Mouse (Mus musculus): ENCODE data around the gene Gpr68. TPM values are rescaled to one million over a fixed set of nuclear protein-coding genes. Genes with fewer than 3 reads are reported as not detected.
A peak's percentile ranks its signal among the peaks of the same experiment; 100 is the strongest.

Gene Gpr68
- polyA plus RNA-seq, 1 experiment from 2014 or later = 0.46 TPM

GRCm38 (mm10) chr12:100934796-100935195, 26.8 kb upstream of the Gpr68 start:
- ATAC-seq (ENCODE audit: insufficient number of reproducible peaks, insufficient read depth, low FRiP score, low read depth) = no peak
- no peak overlapping the region for H3K9ac ChIP-seq (replicated peaks; ENCODE audit: low read depth, low read length)
- no peaks in the 10 kb centered on the region; the same call in none of the 2 replicates for H3K36me3 ChIP-seq (ENCODE audit: control insufficient read depth, insufficient read depth, low read length)
- 0 out of 2 replicates have a peak, but pooled peaks cover 3% of the 10 kb centered on the region for H3K4me1 ChIP-seq (ENCODE audit: control insufficient read depth, insufficient read depth, low read length)
- H3K4me3 ChIP-seq (ENCODE audit: low read depth, low read length) = no peak overlapping the region
- H3K27me3 ChIP-seq (ENCODE audit: control insufficient read depth, insufficient read depth, low read length) = no peaks in the 10 kb centered on the region
- H3K4me2 ChIP-seq (replicated peaks; ENCODE audit: low read depth, low read length) = no peak overlapping the region
- WGBS = 90% methylated on average over 5 of the region's 5 CpGs
- no peak overlapping the region for H3K27ac ChIP-seq (ENCODE audit: low read length)
- H3K9me3 ChIP-seq (ENCODE audit: control insufficient read depth, low read depth, low read length) = no peaks in the 10 kb centered on the region

GRCm38 (mm10) chr12:100931653-100932052, 23.7 kb upstream of the Gpr68 start:
- no peak overlapping the region for H3K4me3 ChIP-seq (ENCODE audit: low read depth, low read length)
- ATAC-seq (ENCODE audit: insufficient number of reproducible peaks, insufficient read depth, low FRiP score, low read depth) = no peak
- WGBS = 95% methylated on average over 14 of the region's 14 CpGs
- H3K4me2 ChIP-seq (replicated peaks; ENCODE audit: low read depth, low read length) = no peak overlapping the region
- H3K4me1 ChIP-seq (ENCODE audit: control insufficient read depth, insufficient read depth, low read length) = no peaks in the 10 kb centered on the region
- no peak overlapping the region for H3K27ac ChIP-seq (ENCODE audit: low read length)
- no peaks in the 10 kb centered on the region; the same call in none of the 2 replicates for H3K36me3 ChIP-seq (ENCODE audit: control insufficient read depth, insufficient read depth, low read length)
- no peak overlapping the region for H3K9ac ChIP-seq (replicated peaks; ENCODE audit: low read depth, low read length)
- H3K9me3 ChIP-seq (ENCODE audit: control insufficient read depth, low read depth, low read length) = no peaks in the 10 kb centered on the region
- H3K27me3 ChIP-seq (ENCODE audit: control insufficient read depth, insufficient read depth, low read length) = no peaks in the 10 kb centered on the region

GRCm38 (mm10) chr12:100928286-100928685, 20.3 kb upstream of the Gpr68 start:
- ATAC-seq (ENCODE audit: insufficient number of reproducible peaks, insufficient read depth, low FRiP score, low read depth) = no peak
- WGBS = 89% methylated on average over 9 of the region's 9 CpGs

GRCm38 (mm10) chr12:100925644-100926619, 17.9 kb upstream of the Gpr68 start:
- no peaks in the 10 kb centered on the region for H3K27me3 ChIP-seq (ENCODE audit: control insufficient read depth, insufficient read depth, low read length)
- no peak overlapping the region for H3K27ac ChIP-seq (ENCODE audit: low read length)
- no peaks in the 10 kb centered on the region; the same call in none of the 2 replicates for H3K36me3 ChIP-seq (ENCODE audit: control insufficient read depth, insufficient read depth, low read length)
- no peak overlapping the region for H3K4me2 ChIP-seq (replicated peaks; ENCODE audit: low read depth, low read length)
- H3K9ac ChIP-seq (replicated peaks; ENCODE audit: low read depth, low read length) = no peak overlapping the region
- no peak overlapping the region for H3K4me3 ChIP-seq (ENCODE audit: low read depth, low read length)
- H3K4me1 ChIP-seq (ENCODE audit: control insufficient read depth, insufficient read depth, low read length) = no peaks in the 10 kb centered on the region
- no peaks in the 10 kb centered on the region for H3K9me3 ChIP-seq (ENCODE audit: control insufficient read depth, low read depth, low read length)
- ATAC-seq (ENCODE audit: insufficient number of reproducible peaks, insufficient read depth, low FRiP score, low read depth) = 0 out of 2 replicates have a peak, but pooled peaks have one; percentile 29
- WGBS = 72% methylated on average over 14 of the region's 14 CpGs

More at GRCm38 (mm10) chr12:100928286-100928685, 20.3 kb upstream of the Gpr68 start:
- Histone ChIP-seq H3K4me3 (ENCODE audit: low read depth, low read length) (no peak overlapping the region), H3K36me3 (ENCODE audit: control insufficient read depth, insufficient read depth, low read length) (no peaks in the 10 kb centered on the region; the same call in none of the 2 replicates), H3K4me2 (replicated peaks; ENCODE audit: low read depth, low read length) (no peak overlapping the region), H3K4me1 (ENCODE audit: control insufficient read depth, insufficient read depth, low read length) (no peaks in the 10 kb centered on the region), H3K27ac (ENCODE audit: low read length) (no peak overlapping the region), H3K27me3 (ENCODE audit: control insufficient read depth, insufficient read depth, low read length) (no peaks in the 10 kb centered on the region), H3K9me3 (ENCODE audit: control insufficient read depth, low read depth, low read length) (no peaks in the 10 kb centered on the region), H3K9ac (replicated peaks; ENCODE audit: low read depth, low read length) (no peak overlapping the region)

- no peak for ATAC-seq (ENCODE audit: insufficient number of reproducible peaks, insufficient read depth, low FRiP score, low read depth)
- H3K27me3 ChIP-seq (ENCODE audit: control insufficient read depth, insufficient read depth, low read length) = no peaks in the 10 kb centered on the region
- no peak overlapping the region for H3K9ac ChIP-seq (replicated peaks; ENCODE audit: low read depth, low read length)
- no peak overlapping the region for H3K4me2 ChIP-seq (replicated peaks; ENCODE audit: low read depth, low read length)
- H3K36me3 ChIP-seq (ENCODE audit: control insufficient read depth, insufficient read depth, low read length) = no peaks in the 10 kb centered on the region; the same call in none of the 2 replicates
- H3K4me3 ChIP-seq (ENCODE audit: low read depth, low read length) = no peak overlapping the region
- no peak overlapping the region for H3K27ac ChIP-seq (ENCODE audit: low read length)
- no peaks in the 10 kb centered on the region for H3K4me1 ChIP-seq (ENCODE audit: control insufficient read depth, insufficient read depth, low read length)
- WGBS = 84% methylated on average over 15 of the region's 15 CpGs
- no peaks in the 10 kb centered on the region for H3K9me3 ChIP-seq (ENCODE audit: control insufficient read depth, low read depth, low read length)
Observed at GRCm38 (mm10) chr12:100924646-100925339, 16.8 kb upstream of the Gpr68 start.

GRCm38 (mm10) chr12:100910731-100911130, 2.7 kb upstream of the Gpr68 start:
- peaks cover 5% of the 10 kb centered on the region; the same call in 1 of the 2 replicates for H3K27me3 ChIP-seq (ENCODE audit: control insufficient read depth, insufficient read depth, low read length)
- WGBS = 78% methylated on average over 12 of the region's 12 CpGs

GRCm38 (mm10) chr12:100909765-100910164, 1.8 kb upstream of the Gpr68 start:
- Histone ChIP-seq H3K36me3 (ENCODE audit: control insufficient read depth, insufficient read depth, low read length) (no peaks in the 10 kb centered on the region; the same call in 1 of the 2 replicates), H3K27me3 (ENCODE audit: control insufficient read depth, insufficient read depth, low read length) (peaks cover 5% of the 10 kb centered on the region; the same call in 1 of the 2 replicates), H3K4me1 (ENCODE audit: control insufficient read depth, insufficient read depth, low read length) (0 out of 2 replicates have a peak, but pooled peaks cover 7% of the 10 kb centered on the region), H3K4me2 (replicated peaks; ENCODE audit: low read depth, low read length) (no peak overlapping the region), H3K27ac (ENCODE audit: low read length) (no peak overlapping the region), H3K9me3 (ENCODE audit: control insufficient read depth, low read depth, low read length) (no peaks in the 10 kb centered on the region), H3K9ac (replicated peaks; ENCODE audit: low read depth, low read length) (no peak overlapping the region), H3K4me3 (ENCODE audit: low read depth, low read length) (no peak overlapping the region)
- ATAC-seq (ENCODE audit: insufficient number of reproducible peaks, insufficient read depth, low FRiP score, low read depth) = no peak
- WGBS = 49% methylated on average over 6 of the region's 6 CpGs

More at GRCm38 (mm10) chr12:100910731-100911130, 2.7 kb upstream of the Gpr68 start:
- ATAC-seq (ENCODE audit: insufficient number of reproducible peaks, insufficient read depth, low FRiP score, low read depth) = no peak
- H3K9ac ChIP-seq (replicated peaks; ENCODE audit: low read depth, low read length) = no peak overlapping the region
- no peak overlapping the region for H3K27ac ChIP-seq (ENCODE audit: low read length)
- H3K4me2 ChIP-seq (replicated peaks; ENCODE audit: low read depth, low read length) = no peak overlapping the region
- 0 out of 2 replicates have a peak, but pooled peaks cover 7% of the 10 kb centered on the region for H3K4me1 ChIP-seq (ENCODE audit: control insufficient read depth, insufficient read depth, low read length)
- no peaks in the 10 kb centered on the region for H3K9me3 ChIP-seq (ENCODE audit: control insufficient read depth, low read depth, low read length)
- H3K4me3 ChIP-seq (ENCODE audit: low read depth, low read length) = no peak overlapping the region
- no peaks in the 10 kb centered on the region; the same call in 1 of the 2 replicates for H3K36me3 ChIP-seq (ENCODE audit: control insufficient read depth, insufficient read depth, low read length)
